Mouse (Mus musculus) brain, embryonic 18.5 days (tissue): ENCODE results near the gene Rhod.
"Not testable (repeated sequence)": the region's sequence is repeated elsewhere in the genome, so short reads cannot be mapped to it uniquely, and the experiment has no call there.

Experiments used
- DNase-seq: peaks from one replicate; pipeline ENCODE4 v3.0.0-alpha.2; 2012; ENCODE audit warnings: low read depth, low spot score

The Rhod gene

DNA sequence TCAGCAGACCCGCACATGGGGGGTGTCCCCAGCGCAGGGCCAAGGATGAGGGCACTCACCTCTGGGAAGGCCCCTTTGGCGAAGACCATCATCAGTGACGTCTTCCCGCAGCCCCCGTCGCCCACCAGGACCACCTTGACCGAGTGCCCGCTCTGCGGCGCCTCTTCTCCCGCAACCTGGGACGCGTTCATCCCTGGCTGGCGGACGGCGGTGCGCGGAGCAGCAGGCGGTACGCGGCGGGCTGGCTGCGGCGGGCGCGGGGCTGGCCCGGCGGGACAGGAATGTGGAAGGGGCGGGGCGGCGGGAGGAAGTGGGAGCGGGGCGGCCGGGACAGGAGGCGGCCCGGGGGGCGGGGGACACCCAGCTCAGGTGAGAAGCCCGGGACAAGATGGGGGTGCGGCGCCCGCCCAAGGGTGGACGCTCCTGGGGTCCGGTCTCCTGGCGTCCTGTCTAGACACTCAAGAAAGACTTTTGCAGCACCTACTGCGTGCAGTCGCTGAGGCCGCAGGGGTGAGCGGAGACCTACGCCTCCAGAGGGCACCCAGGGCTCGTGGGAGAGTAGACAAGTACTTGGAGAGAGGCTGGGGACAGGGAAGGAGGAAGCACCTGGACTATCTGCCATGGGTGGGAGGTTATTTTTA lies at the start of gene Rhod:
Rhod (minus strand) TSS at position 272 of the 641 bp plus-strand sequence.
- no peak for DNase-seq

DNA sequence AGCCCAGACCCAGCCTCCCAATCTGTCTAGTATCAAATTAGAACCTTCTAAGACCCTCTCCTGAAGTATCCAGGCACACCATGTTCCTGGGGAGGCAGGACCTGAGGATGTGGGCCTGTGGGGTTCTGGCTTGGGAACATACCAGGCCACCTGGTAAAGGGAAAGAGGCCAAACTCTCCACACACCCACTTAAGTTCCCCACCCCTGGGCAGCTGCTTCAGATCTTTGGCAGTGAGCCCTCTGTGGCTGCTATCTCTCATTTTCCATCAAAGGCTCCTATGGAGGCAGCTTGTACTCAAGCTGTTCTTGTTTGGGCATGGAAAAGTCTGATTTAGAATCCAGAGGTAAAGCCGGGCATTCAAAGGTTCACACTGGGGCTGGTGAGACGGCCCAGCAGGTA lies 48.6 kb upstream of the Rhod start:
- DNase-seq: no peak

GRCm38 (mm10) chr19:4485006-4485405 lies 45.8 kb upstream of the Rhod start:
- DNase-seq: no peak

GRCm38 (mm10) chr19:4482111-4482859 lies 43.1 kb upstream of the Rhod start:
- DNase-seq: no peak

- no peak for DNase-seq
These were observed 42.1 kb upstream of the Rhod start for GRCm38 (mm10) chr19:4481326-4481725.

DNA sequence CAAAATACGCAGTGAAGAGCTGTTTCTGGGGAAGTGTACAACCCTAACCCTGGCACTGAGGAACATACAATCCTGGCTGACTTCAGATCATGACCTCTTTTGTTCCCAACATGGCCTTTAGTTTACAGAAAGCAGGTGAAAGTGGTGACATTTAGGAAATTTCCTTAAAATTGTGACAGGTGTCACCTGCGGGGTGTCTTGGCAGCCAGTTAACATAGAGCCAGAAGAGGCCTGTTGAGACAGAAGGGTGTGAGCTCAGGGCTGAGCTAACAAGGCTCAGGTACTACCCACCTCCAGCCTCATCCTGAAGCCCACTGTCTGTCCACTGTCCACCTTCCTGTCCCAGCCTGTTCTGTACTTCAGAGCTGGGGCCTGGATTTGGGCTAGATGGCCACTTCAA lies 40.8 kb upstream of the Rhod start:
- DNase-seq: no peak

DNA sequence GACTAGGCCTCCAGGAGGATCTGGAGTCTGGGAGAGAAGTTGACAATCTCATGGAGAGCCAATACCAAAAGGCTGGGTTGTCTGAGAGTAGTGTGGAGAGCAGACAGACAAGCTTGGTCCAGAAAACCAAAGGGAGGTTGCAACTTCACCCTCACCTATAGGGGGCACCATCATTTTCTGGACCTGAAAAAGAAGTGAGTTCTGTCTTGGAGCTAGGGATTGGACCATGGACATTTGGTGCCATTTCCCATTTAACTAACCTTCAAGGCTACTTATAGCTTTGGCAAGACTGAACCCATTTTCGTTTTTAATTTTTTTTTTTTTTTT lies 38.9 kb upstream of the Rhod start:
- DNase-seq: no peak

- no peak for DNase-seq
These were observed 38.3 kb upstream of the Rhod start, which contains the start of gene Syt12 for GRCm38 (mm10) chr19:4477345-4478189. Syt12 (minus strand) TSS chr19:4477447.

- DNase-seq: no peak
These were observed 37.5 kb upstream of the Rhod start for GRCm38 (mm10) chr19:4476601-4477257.

- DNase-seq: no peak
These were observed 36.1 kb upstream of the Rhod start for GRCm38 (mm10) chr19:4475224-4475925.

GRCm38 (mm10) chr19:4474739-4475138 lies 35.5 kb upstream of the Rhod start:
- no peak for DNase-seq

DNA sequence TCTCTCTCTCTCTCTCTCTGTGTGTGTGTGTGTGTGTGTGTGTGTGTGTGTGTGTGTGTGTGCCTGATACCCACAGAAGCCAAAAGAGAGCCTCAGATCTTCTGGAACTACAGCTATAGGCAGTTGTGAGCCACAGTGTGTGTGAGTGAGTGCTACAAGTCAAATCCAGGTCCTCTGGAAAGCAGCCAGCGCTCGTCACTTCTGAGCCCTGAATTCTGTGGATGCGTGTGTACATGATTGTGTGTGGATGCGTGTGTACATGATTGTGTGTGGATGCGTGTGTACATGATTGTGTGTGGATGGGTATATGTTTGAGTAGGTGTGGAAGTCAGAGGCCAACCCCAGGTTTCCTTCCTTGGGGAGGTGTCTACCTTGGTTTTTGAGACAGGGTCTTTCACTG lies 34.3 kb upstream of the Rhod start:
- no peak for DNase-seq

DNA sequence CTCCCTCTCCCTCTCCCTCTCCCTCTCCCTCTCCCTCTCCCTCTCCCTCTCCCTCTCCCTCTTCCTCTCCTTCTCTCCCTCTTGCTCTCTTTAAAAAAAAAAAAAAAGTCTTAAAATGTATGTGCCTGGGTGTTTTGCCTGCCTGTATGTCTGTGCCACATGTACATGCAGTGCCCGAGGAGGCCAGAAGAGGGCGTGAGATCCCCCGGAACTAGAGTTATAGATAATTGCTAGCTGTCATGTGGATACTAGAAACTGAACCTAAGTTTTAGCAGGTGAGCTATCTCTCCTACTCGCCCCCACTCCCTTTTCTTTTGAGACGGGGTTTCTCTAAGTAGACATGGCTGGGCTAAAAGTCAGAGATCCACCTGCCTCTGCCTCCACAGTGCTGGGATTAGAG lies 29.1 kb upstream of the Rhod start:
- no peak for DNase-seq

GRCm38 (mm10) chr19:4464666-4465065 lies 25.4 kb upstream of the Rhod start:
- DNase-seq: no peak

DNA sequence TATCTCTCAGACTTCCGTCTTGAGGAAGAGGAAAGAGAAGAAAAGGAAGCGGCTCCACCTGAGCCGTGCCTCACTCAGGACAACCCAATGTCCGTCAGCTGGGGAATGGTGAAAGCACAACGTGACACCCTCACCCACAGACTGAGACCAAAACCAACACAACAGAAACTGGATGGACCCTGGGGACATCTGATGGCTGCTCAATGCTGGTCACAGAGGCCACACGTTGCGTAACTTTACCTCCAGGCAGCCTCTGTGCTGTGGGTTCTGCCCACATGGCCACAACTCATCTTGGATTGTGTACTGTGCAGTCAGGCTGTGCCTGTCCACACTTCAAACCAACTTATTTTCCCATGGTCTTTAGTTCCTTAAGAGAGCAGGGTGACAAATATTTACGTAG lies 22.7 kb upstream of the Rhod start:
- no peak for DNase-seq

- DNase-seq: no peak
These were observed 17.0 kb upstream of the Rhod start for GRCm38 (mm10) chr19:4456227-4456626.

GRCm38 (mm10) chr19:4455071-4455800 lies 16.0 kb upstream of the Rhod start:
- DNase-seq: no peak

DNA sequence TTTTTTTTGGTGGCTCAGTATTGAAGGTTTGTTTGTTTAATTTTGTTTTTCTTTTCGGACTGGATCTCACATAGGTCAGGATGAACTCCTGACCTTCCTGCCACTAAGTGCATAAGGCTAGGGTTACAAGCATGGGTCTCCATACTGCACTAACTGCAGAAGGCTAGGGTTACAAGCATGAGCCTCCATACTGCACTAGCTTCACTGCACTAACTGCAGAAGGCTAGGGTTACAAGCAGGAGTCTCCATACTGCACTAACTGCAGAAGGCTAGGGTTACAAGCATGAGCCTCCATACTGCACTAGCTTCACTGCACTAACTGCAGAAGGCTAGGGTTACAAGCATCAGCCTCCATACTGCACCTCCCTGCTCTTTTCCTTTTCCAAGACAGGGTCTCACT lies 14.8 kb upstream of the Rhod start:
- DNase-seq: not testable (repeated sequence)

DNA sequence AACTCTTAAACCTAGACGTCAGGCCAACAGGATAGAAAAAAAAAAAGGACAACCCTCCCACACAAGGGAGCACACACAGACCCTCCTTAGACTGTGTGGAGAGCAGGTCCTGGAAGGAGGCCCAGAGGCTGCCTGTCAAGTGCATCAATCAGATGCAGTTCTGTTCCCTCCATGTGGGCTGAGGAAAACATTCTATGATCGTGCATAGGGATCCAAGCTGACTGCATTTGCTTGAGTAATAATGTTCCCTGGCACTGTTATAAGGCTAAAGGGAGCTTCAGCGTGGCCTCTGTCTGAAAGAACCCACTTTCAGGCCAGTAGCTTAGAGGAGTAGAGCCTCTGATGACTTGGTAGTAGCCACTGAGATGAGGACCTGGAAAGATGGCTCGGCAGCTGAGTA lies 13.3 kb upstream of the Rhod start:
- DNase-seq: no peak

DNA sequence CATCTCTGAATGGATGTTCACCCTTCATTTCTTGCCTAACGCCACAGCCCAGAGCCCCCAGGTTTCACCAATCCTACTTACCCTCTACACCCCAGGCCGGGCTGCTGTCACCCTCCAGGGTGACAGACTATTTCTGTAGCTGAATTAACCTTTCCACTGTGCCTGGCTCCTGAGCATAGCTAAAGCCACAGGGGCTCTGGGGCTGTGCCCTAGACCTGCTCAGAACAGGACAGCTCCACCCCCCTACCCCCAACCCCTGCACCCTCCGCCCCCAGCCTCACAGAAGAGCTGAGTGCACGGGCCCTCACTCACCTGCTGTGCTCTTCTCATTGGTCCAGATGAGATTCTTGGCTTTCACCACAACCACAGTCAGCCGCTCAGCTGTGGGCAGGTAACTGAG lies 12.7 kb upstream of the Rhod start:
- no peak for DNase-seq

DNA sequence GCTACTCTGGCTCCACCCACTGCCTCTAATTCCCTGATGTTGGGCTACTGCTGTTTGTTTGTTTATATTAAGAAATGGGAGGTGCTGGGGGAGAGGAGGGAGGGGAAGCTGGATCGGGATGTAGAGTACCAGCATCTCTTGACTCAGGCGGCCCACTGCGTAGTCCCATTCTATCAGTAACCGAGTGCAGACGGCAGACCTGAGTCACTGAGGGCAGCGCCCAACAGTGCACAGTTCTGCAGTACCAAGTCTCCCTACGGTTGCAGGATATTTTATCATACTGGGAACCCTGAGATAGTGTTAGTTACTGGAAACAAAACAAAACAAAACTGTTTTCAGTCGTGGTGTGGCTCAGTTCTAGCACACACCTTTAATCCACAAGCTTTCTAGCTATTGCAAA lies 11.9 kb upstream of the Rhod start:
- DNase-seq: no peak
